ENCODE assay signal across 24 mouse cellular contexts in genomic region chr11:100843070-100843669, GRCm38 (mm10). TPM values are rescaled to one million over a fixed set of nuclear protein-coding genes. Genes with fewer than 3 reads are reported as not detected.
A peak's percentile ranks its signal among the peaks of the same experiment; 100 is the strongest.
DNase-seq lines count a peak whose midpoint lies in the region; ATAC-seq and TF ChIP-seq lines count a peak whose summit lies in the region.
"Had no signal": no experiment of that assay in that cellular context is flagged by ENCODE, and none has a peak within 500 bp of the region (broad histone marks: within the 10 kb centered on the region; RNA-seq: fewer than 3 reads in every experiment).

No protein-coding gene starts in this region.

- 81% methylated on average over 8 of the region's 8 CpGs for WGBS in liver, adult 2 months
- 79% methylated on average over 8 of the region's 8 CpGs for WGBS in liver, postnatal 0 days (ENCODE audit: insufficient replicate concordance)
- WGBS in intestine, embryonic 16.5 days: 91% methylated on average over 8 of the region's 8 CpGs

- no peak overlapping the region for H3K4me2 ChIP-seq in liver, postnatal 0 days (ENCODE audit: low read depth, low read length)
- H3K4me2 ChIP-seq in intestine, embryonic 16.5 days (ENCODE audit: low read depth, low read length): no peak overlapping the region
- H3K4me2 ChIP-seq: embryonic facial prominence, embryonic 13.5 days; hindbrain, embryonic 12.5 days had no signal

- no peaks in the 10 kb centered on the region for H3K36me3 ChIP-seq in liver, adult 2 months (ENCODE audit: control insufficient read depth, insufficient read depth, low read length)
- H3K36me3 ChIP-seq in liver, postnatal 0 days (replicated peaks; ENCODE audit: insufficient read depth, low read length): 0 out of 2 replicates have a peak, but pooled peaks cover 3% of the 10 kb centered on the region
- H3K36me3 ChIP-seq in intestine, embryonic 16.5 days (ENCODE audit: control insufficient read depth, insufficient read depth, low read length): no peaks in the 10 kb centered on the region
- H3K36me3 ChIP-seq: embryonic facial prominence, embryonic 13.5 days; hindbrain, embryonic 12.5 days had no signal

- no peaks in the 10 kb centered on the region for H3K9me3 ChIP-seq in liver, postnatal 0 days (ENCODE audit: low read length)
- H3K9me3 ChIP-seq in intestine, embryonic 16.5 days (ENCODE audit: control insufficient read depth, low read length): no peaks in the 10 kb centered on the region
- H3K9me3 ChIP-seq: embryonic facial prominence, embryonic 13.5 days; heart, embryonic 10.5 days; hindbrain, embryonic 12.5 days had no signal

- peaks cover 47% of the 10 kb centered on the region for H3K79me2 ChIP-seq in liver, adult 2 months (ENCODE audit: control insufficient read depth, insufficient read depth, low read length)

- DNase-seq in CD4-positive, CD25-positive, alpha-beta regulatory T cell, adult 2 months (ENCODE audit: low read depth, low spot score): peak; percentile 53
- no peak for DNase-seq in liver, adult 2 months (ENCODE audit: extremely low read depth, low read depth, low spot score)
- DNase-seq in liver, postnatal 0 days: no peak
- DNase-seq in 416B (ENCODE audit: low read depth): peak; percentile 80
- no peak for DNase-seq in cerebellum, postnatal 36 days
- DNase-seq: adrenal gland, postnatal 10 days; cerebellum, adult 11-12 months; cerebellum, adult 9-10 months; cerebellum, postnatal 25 days; gastrocnemius, adult 2 months; gastrocnemius, postnatal 25 days; heart, adult 18-20 months; heart, postnatal 10 days; heart, postnatal 4 days had no signal

- H3K4me1 ChIP-seq in liver, adult 2 months (ENCODE audit: control insufficient read depth, insufficient read depth, low read length): peaks cover 28% of the 10 kb centered on the region
- peaks cover 34% of the 10 kb centered on the region for H3K4me1 ChIP-seq in liver, postnatal 0 days (ENCODE audit: insufficient read depth)
- peaks cover 3% of the 10 kb centered on the region for H3K4me1 ChIP-seq in intestine, embryonic 16.5 days (ENCODE audit: control insufficient read depth, insufficient read depth, low read length)
- H3K4me1 ChIP-seq: hindbrain, embryonic 12.5 days had no signal

- TF ChIP-seq EP300 in liver, postnatal 0 days (IDR thresholded peaks at IDR 0.05; ENCODE audit: low read depth): no peak

- H3K27ac ChIP-seq in liver, adult 2 months (replicated peaks; ENCODE audit: insufficient read depth, low read depth, low read length): peak overlapping the region; percentile 7; the same call in 1 of the 2 replicates
- H3K27ac ChIP-seq in liver, postnatal 0 days (ENCODE audit: low read depth): no peak overlapping the region; the same call in 1 of the 2 replicates
- no peak overlapping the region for H3K27ac ChIP-seq in intestine, embryonic 16.5 days (ENCODE audit: low read length)
- H3K27ac ChIP-seq: embryonic facial prominence, embryonic 13.5 days; gastrocnemius, adult 2 months; heart, embryonic 10.5 days; hindbrain, embryonic 12.5 days had no signal

- TF ChIP-seq CTCF in liver, adult 2 months (IDR thresholded peaks at IDR 0.05; ENCODE audit: low read depth, low read length): no peak
- no peak for TF ChIP-seq CTCF in liver, postnatal 0 days (IDR thresholded peaks at IDR 0.05; ENCODE audit: low read depth)

- H3K4me3 ChIP-seq in liver, adult 2 months (ENCODE audit: insufficient read depth, low read depth, low read length): no peak overlapping the region
- no peak overlapping the region for H3K4me3 ChIP-seq in liver, postnatal 0 days (ENCODE audit: low read depth, low read length)
- no peak overlapping the region for H3K4me3 ChIP-seq in intestine, embryonic 16.5 days (ENCODE audit: low read length)
- H3K4me3 ChIP-seq: embryonic facial prominence, embryonic 13.5 days; gastrocnemius, adult 2 months; heart, embryonic 10.5 days; hindbrain, embryonic 12.5 days had no signal

- no peak overlapping the region for H3K9ac ChIP-seq in liver, adult 2 months (ENCODE audit: low read depth, low read length)
- no peak overlapping the region for H3K9ac ChIP-seq in liver, postnatal 0 days (replicated peaks)
- H3K9ac ChIP-seq in intestine, embryonic 16.5 days (ENCODE audit: low read depth, low read length): no peak overlapping the region
- H3K9ac ChIP-seq: embryonic facial prominence, embryonic 13.5 days; hindbrain, embryonic 12.5 days had no signal

- no peaks in the 10 kb centered on the region for H3K27me3 ChIP-seq in liver, adult 2 months (ENCODE audit: control insufficient read depth, insufficient read depth, low read length)
- H3K27me3 ChIP-seq in liver, postnatal 0 days (ENCODE audit: insufficient read depth, low read length): no peaks in the 10 kb centered on the region
- H3K27me3 ChIP-seq in intestine, embryonic 16.5 days (replicated peaks; ENCODE audit: control insufficient read depth, insufficient read depth, low read length): no peaks in the 10 kb centered on the region
- H3K27me3 ChIP-seq: embryonic facial prominence, embryonic 13.5 days; hindbrain, embryonic 12.5 days; Patski had no signal

- no peak for ATAC-seq in CD4-positive, CD25-positive, alpha-beta regulatory T cell, adult 4 months
- no peak for ATAC-seq in liver, postnatal 0 days
- ATAC-seq in granulocyte monocyte progenitor cell, adult 5-6 weeks (replicated peaks; ENCODE audit: poor library complexity, severe bottlenecking): peak; percentile 33
- ATAC-seq in intestine, embryonic 16.5 days: no peak
- ATAC-seq: activated CD4-positive, CD25-positive, alpha-beta regulatory T cell, adult 4 months; forebrain, embryonic 14.5 days; hindbrain, embryonic 16.5 days; Patski had no signal

- TF ChIP-seq POLR2A in liver, adult 2 months (IDR thresholded peaks at IDR 0.05; ENCODE audit: extremely low read depth, insufficient read depth, low read length): no peak

RNA-seq across cellular contexts. Expression of gene Stat5b, which starts 7.4 kb away (rescaled TPM):
- 10 to 100 TPM; 39.3 to 53.2 TPM for polyA plus RNA-seq in CD4-positive, CD25-positive, alpha-beta regulatory T cell, adult 4 months (2017; shearing (Covaris generic))
- 31.8 and 33.0 TPM in 2 replicates for total RNA-seq in liver, adult 2 months (2014; rRNA removed)
- 32.0 and 35.2 TPM in 2 replicates for polyA plus RNA-seq in liver, adult 2 months (2012; rRNA removed)
- polyA plus RNA-seq in liver, postnatal 0 days (2015; fragmentation: Nextera tagmentation; extraction: Ambion mirVana): 15.4 and 16.4 TPM in 2 replicates
- total RNA-seq in granulocyte monocyte progenitor cell, adult 5-6 weeks (2014; fragmentation: Nextera tagmentation): 35.5 and 40.5 TPM in 2 replicates
- total RNA-seq in granulocyte monocyte progenitor cell, adult 5-6 weeks (2017): 36.8 and 37.1 TPM in 2 replicates
- polyA plus RNA-seq in intestine, embryonic 16.5 days (2015; fragmentation: Nextera tagmentation; extraction: Ambion mirVana): 20.5 and 22.8 TPM in 2 replicates

RNA-seq across cellular contexts. Expression of gene Stat5a, which starts 16.0 kb away (rescaled TPM):
- polyA plus RNA-seq in CD4-positive, CD25-positive, alpha-beta regulatory T cell, adult 4 months (2017; shearing (Covaris generic)): 10 to 100 TPM; 37.9 to 52.4 TPM
- total RNA-seq in liver, adult 2 months (2014; rRNA removed): 6.9 and 7.8 TPM in 2 replicates
- 15.0 and 18.0 TPM in 2 replicates for polyA plus RNA-seq in liver, adult 2 months (2012; rRNA removed)
- 4.7 and 6.0 TPM in 2 replicates for polyA plus RNA-seq in liver, postnatal 0 days (2015; fragmentation: Nextera tagmentation; extraction: Ambion mirVana)
- 33.7 and 36.6 TPM in 2 replicates for total RNA-seq in granulocyte monocyte progenitor cell, adult 5-6 weeks (2014; fragmentation: Nextera tagmentation)
- 28.9 and 29.0 TPM in 2 replicates for total RNA-seq in granulocyte monocyte progenitor cell, adult 5-6 weeks (2017)
- 5.8 and 6.2 TPM in 2 replicates for polyA plus RNA-seq in intestine, embryonic 16.5 days (2015; fragmentation: Nextera tagmentation; extraction: Ambion mirVana)

Comparison
In these comparisons a context has a peak if more than half of its experiments do, and no peak if none do; other contexts are left out.
1. DNase-seq: peak in CD4-positive, CD25-positive, alpha-beta regulatory T cell, adult 2 months (single experiment) and 416B (single experiment); none in liver, adult 2 months (single experiment), liver, postnatal 0 days (single experiment) and cerebellum, postnatal 36 days (0 of 2).